Mouse (Mus musculus) kidney, embryonic 14.5 days (tissue): ENCODE data around the gene Rapgef4. TPM values are rescaled to one million over a fixed set of nuclear protein-coding genes. Genes with fewer than 3 reads are reported as not detected.

Experiments used
- ATAC-seq: fragments of 200-750 bp; cut with Nextera tagmentation; 2 replicates; pipeline ENCODE4 v1.8.0; 2017; ENCODE audit warnings: moderate number of reproducible peaks, mild to moderate bottlenecking, moderate TSS enrichment, moderate library complexity; ENCODE audit not compliant: low FRiP score, low TSS enrichment
- H3K27ac ChIP-seq: fragments of 300-500 bp; sonication (generic); 2 replicates; pipeline ENCODE4 v1.5.1; 2014; ENCODE audit warnings: low read depth, mild to moderate bottlenecking, low read length, moderate library complexity, mixed read lengths
- H3K27me3 ChIP-seq: fragments of 300-500 bp; sonication (generic); 2 replicates; pipeline ENCODE4 v1.6.1; 2014; ENCODE audit warnings: mild to moderate bottlenecking, low read length; ENCODE audit not compliant: control insufficient read depth, insufficient read depth
- H3K36me3 ChIP-seq: fragments of 300-500 bp; sonication (generic); 2 replicates; pipeline ENCODE4 v1.6.1; 2014; ENCODE audit warnings: low read length, mixed read lengths; ENCODE audit not compliant: control insufficient read depth, insufficient read depth
- H3K4me1 ChIP-seq: fragments of 300-500 bp; sonication (generic); 2 replicates; pipeline ENCODE4 v1.6.1; 2014; ENCODE audit warnings: low read length, mixed read lengths; ENCODE audit not compliant: control insufficient read depth, insufficient read depth
- H3K4me2 ChIP-seq: fragments of 300-500 bp; sonication (generic); replicated peaks from 2 replicates; pipeline ENCODE4 v1.6.1; 2014; ENCODE audit warnings: low read depth, mild to moderate bottlenecking, low read length
- H3K4me3 ChIP-seq: fragments of 300-500 bp; sonication (generic); 2 replicates; pipeline ENCODE4 v1.5.1; 2014; ENCODE audit warnings: mild to moderate bottlenecking, low read length
- H3K9ac ChIP-seq: fragments of 300-500 bp; sonication (generic); 2 replicates; pipeline ENCODE4 v1.6.1; 2014; ENCODE audit warnings: low read depth, mild to moderate bottlenecking, low read length, moderate library complexity
- H3K9me3 ChIP-seq: fragments of 300-500 bp; sonication (generic); 2 replicates; pipeline ENCODE4 v1.6.1; 2016; ENCODE audit warnings: low read length; ENCODE audit not compliant: control insufficient read depth
- WGBS: fragments of 180-500 bp; shearing (Covaris S2); extraction: QIAGEN DNeasy Blood & Tissue Kit; methylation state at CpG from one replicate; pipeline ENCODE4 v1.1.7; 2014; 5-methylcytosine and 5-hydroxymethylcytosine counted together
- polyA plus RNA-seq: library from polyadenylated mRNA; unstranded; fragments of >200 nt; fragmentation: Nextera tagmentation; extraction: Ambion mirVana; gene quantifications from 2 replicates; pipeline ENCODE4 v1.2.1, GENCODE M21; 2014

Gene Rapgef4
- polyA plus RNA-seq, 1 experiment from 2014 or later: 4.2 TPM

- H3K4me3 ChIP-seq: no peak overlapping the region
- no peak overlapping the region for H3K27ac ChIP-seq
- no peak for ATAC-seq
- no peaks in the 10 kb centered on the region for H3K27me3 ChIP-seq
- peaks cover 11% of the 10 kb centered on the region; the same call in 1 of the 2 replicates for H3K4me1 ChIP-seq
- H3K9ac ChIP-seq: no peak overlapping the region
- no peak overlapping the region for H3K4me2 ChIP-seq
- H3K9me3 ChIP-seq: no peaks in the 10 kb centered on the region
- 72% methylated on average over 3 of the region's 3 CpGs for WGBS
- H3K36me3 ChIP-seq: no peaks in the 10 kb centered on the region
These were observed 192.0 kb downstream of the Rapgef4 start for GRCm38 (mm10) chr2:72173010-72173409.

- H3K27me3 ChIP-seq: no peaks in the 10 kb centered on the region
- 39% methylated on average over 4 of the region's 4 CpGs for WGBS
- no peak overlapping the region for H3K4me2 ChIP-seq
- no peak overlapping the region for H3K27ac ChIP-seq
- H3K4me1 ChIP-seq: peaks cover 6% of the 10 kb centered on the region; the same call in 1 of the 2 replicates
- no peaks in the 10 kb centered on the region for H3K36me3 ChIP-seq
- no peak for ATAC-seq
- no peaks in the 10 kb centered on the region for H3K9me3 ChIP-seq
- no peak overlapping the region for H3K4me3 ChIP-seq
- H3K9ac ChIP-seq: no peak overlapping the region
These were observed 192.8 kb downstream of the Rapgef4 start for GRCm38 (mm10) chr2:72173844-72174243.

- Histone ChIP-seq H3K27me3 (no peaks in the 10 kb centered on the region), H3K36me3 (no peaks in the 10 kb centered on the region), H3K27ac (no peak overlapping the region), H3K9me3 (no peaks in the 10 kb centered on the region), H3K4me2 (no peak overlapping the region), H3K4me1 (no peaks in the 10 kb centered on the region), H3K9ac (no peak overlapping the region), H3K4me3 (no peak overlapping the region)
- 65% methylated on average over 7 of the region's 7 CpGs for WGBS
- no peak for ATAC-seq
These were observed 194.5 kb downstream of the Rapgef4 start for GRCm38 (mm10) chr2:72175536-72175935.

- Histone ChIP-seq H3K36me3 (no peaks in the 10 kb centered on the region), H3K4me2 (no peak overlapping the region), H3K4me3 (no peak overlapping the region), H3K27ac (no peak overlapping the region), H3K27me3 (no peaks in the 10 kb centered on the region), H3K4me1 (no peaks in the 10 kb centered on the region), H3K9me3 (no peaks in the 10 kb centered on the region), H3K9ac (no peak overlapping the region)
- ATAC-seq: no peak
- WGBS: 12% methylated on average over 5 of the region's 5 CpGs
These were observed 194.9 kb downstream of the Rapgef4 start for GRCm38 (mm10) chr2:72175971-72176370.

- Histone ChIP-seq H3K9ac (no peak overlapping the region), H3K9me3 (no peaks in the 10 kb centered on the region), H3K27me3 (no peaks in the 10 kb centered on the region), H3K4me2 (no peak overlapping the region), H3K27ac (no peak overlapping the region), H3K36me3 (no peaks in the 10 kb centered on the region), H3K4me1 (no peaks in the 10 kb centered on the region), H3K4me3 (no peak overlapping the region)
- 58% methylated on average over 6 of the region's 6 CpGs for WGBS
- no peak for ATAC-seq
These were observed 196.4 kb downstream of the Rapgef4 start for GRCm38 (mm10) chr2:72177214-72178023.

- H3K27me3 ChIP-seq: no peaks in the 10 kb centered on the region
- no peak overlapping the region for H3K9ac ChIP-seq
- no peak overlapping the region for H3K4me2 ChIP-seq
- H3K4me3 ChIP-seq: no peak overlapping the region
- no peak for ATAC-seq
- H3K27ac ChIP-seq: no peak overlapping the region
- no peaks in the 10 kb centered on the region for H3K4me1 ChIP-seq
- H3K9me3 ChIP-seq: no peaks in the 10 kb centered on the region
- no peaks in the 10 kb centered on the region for H3K36me3 ChIP-seq
- 90% methylated on average over 4 of the region's 4 CpGs for WGBS
These were observed 197.0 kb downstream of the Rapgef4 start for GRCm38 (mm10) chr2:72178025-72178424.

- Histone ChIP-seq H3K4me3 (no peak overlapping the region), H3K9ac (no peak overlapping the region), H3K4me2 (no peak overlapping the region), H3K36me3 (no peaks in the 10 kb centered on the region), H3K27me3 (no peaks in the 10 kb centered on the region), H3K4me1 (no peaks in the 10 kb centered on the region), H3K27ac (no peak overlapping the region), H3K9me3 (no peaks in the 10 kb centered on the region)
- 87% methylated on average over 11 of the region's 11 CpGs for WGBS
- ATAC-seq: no peak
These were observed 197.5 kb downstream of the Rapgef4 start for GRCm38 (mm10) chr2:72178515-72178914.

- 91% methylated on average over 15 of the region's 15 CpGs for WGBS
- no peaks in the 10 kb centered on the region for H3K27me3 ChIP-seq
- H3K9me3 ChIP-seq: no peaks in the 10 kb centered on the region
- ATAC-seq: no peak
- H3K4me1 ChIP-seq: no peaks in the 10 kb centered on the region
- H3K4me3 ChIP-seq: no peak overlapping the region
- no peak overlapping the region for H3K4me2 ChIP-seq
- H3K27ac ChIP-seq: no peak overlapping the region
- H3K9ac ChIP-seq: no peak overlapping the region
- no peaks in the 10 kb centered on the region for H3K36me3 ChIP-seq
These were observed 198.7 kb downstream of the Rapgef4 start for GRCm38 (mm10) chr2:72179600-72180301.

- Histone ChIP-seq H3K4me3 (no peak overlapping the region), H3K27me3 (no peaks in the 10 kb centered on the region), H3K27ac (no peak overlapping the region), H3K9me3 (no peaks in the 10 kb centered on the region), H3K4me1 (no peaks in the 10 kb centered on the region), H3K9ac (no peak overlapping the region), H3K4me2 (no peak overlapping the region), H3K36me3 (no peaks in the 10 kb centered on the region)
- no peak for ATAC-seq
- WGBS: 76% methylated on average over 2 of the region's 2 CpGs
These were observed 200.4 kb downstream of the Rapgef4 start for GRCm38 (mm10) chr2:72181443-72181842.
